Mouse (Mus musculus) embryonic fibroblast, embryonic 13.5 days (primary cell): ENCODE data around the gene P2ry13.

Experiments
- CTCF ChIP-seq: IDR thresholded peaks from 2 replicates; pipeline ENCODE4 v1.5.1; 2011; ENCODE audit warnings: mild to moderate bottlenecking, control low read depth, low read length, moderate library complexity, borderline replicate concordance; ENCODE audit not compliant: insufficient read depth
- POLR2A ChIP-seq: IDR thresholded peaks from 2 replicates; pipeline ENCODE4 v1.6.1; 2011; ENCODE audit warnings: low read depth, mild to moderate bottlenecking, control low read depth, low read length, moderate library complexity

- no peak for TF ChIP-seq CTCF
- no peak for TF ChIP-seq POLR2A
Observed at GRCm38 (mm10) chr3:59210727-59211126, at the start of gene P2ry13.
